Mouse (Mus musculus): ENCODE data around the gene Ube2v1. TPM values are rescaled to one million over a fixed set of nuclear protein-coding genes. Genes with fewer than 3 reads are reported as not detected.
"Not testable (repeated sequence)": the region's sequence is repeated elsewhere in the genome, so short reads cannot be mapped to it uniquely, and the experiment has no call there.

The Ube2v1 gene
- polyA plus RNA-seq, 1 experiment: 141 TPM

- Histone ChIP-seq H3K27ac (replicated peaks; ENCODE audit: low read depth, low read length) (no peak overlapping the region), H3K4me3 (ENCODE audit: insufficient read depth, low read depth, low read length) (no peak overlapping the region), H3K4me1 (ENCODE audit: control insufficient read depth, insufficient read depth, insufficient read length, low read length) (peaks cover 17% of the 10 kb centered on the region)
Observed at GRCm38 (mm10) chr2:167617472-167617871, 14.4 kb downstream of the Ube2v1 start.

- Histone ChIP-seq H3K27ac (replicated peaks; ENCODE audit: low read depth, low read length) (no peak overlapping the region), H3K4me1 (ENCODE audit: control insufficient read depth, insufficient read depth, insufficient read length, low read length) (peaks cover 13% of the 10 kb centered on the region), H3K4me3 (ENCODE audit: insufficient read depth, low read depth, low read length) (no peak overlapping the region)
Observed at GRCm38 (mm10) chr2:167617034-167617433, 14.9 kb downstream of the Ube2v1 start.

- not testable (repeated sequence) for H3K4me3 ChIP-seq (ENCODE audit: insufficient read depth, low read depth, low read length); H3K27ac ChIP-seq (replicated peaks; ENCODE audit: low read depth, low read length); H3K4me1 ChIP-seq (ENCODE audit: control insufficient read depth, insufficient read depth, insufficient read length, low read length)
Observed at GRCm38 (mm10) chr2:167613335-167613734, 18.6 kb downstream of the Ube2v1 start.

GRCm38 (mm10) chr2:167612122-167612521, 19.8 kb downstream of the Ube2v1 start:
- Histone ChIP-seq H3K4me1 (ENCODE audit: control insufficient read depth, insufficient read depth, insufficient read length, low read length) (no peaks in the 10 kb centered on the region), H3K27ac (replicated peaks; ENCODE audit: low read depth, low read length) (no peak overlapping the region), H3K4me3 (ENCODE audit: insufficient read depth, low read depth, low read length) (no peak overlapping the region)

DNA sequence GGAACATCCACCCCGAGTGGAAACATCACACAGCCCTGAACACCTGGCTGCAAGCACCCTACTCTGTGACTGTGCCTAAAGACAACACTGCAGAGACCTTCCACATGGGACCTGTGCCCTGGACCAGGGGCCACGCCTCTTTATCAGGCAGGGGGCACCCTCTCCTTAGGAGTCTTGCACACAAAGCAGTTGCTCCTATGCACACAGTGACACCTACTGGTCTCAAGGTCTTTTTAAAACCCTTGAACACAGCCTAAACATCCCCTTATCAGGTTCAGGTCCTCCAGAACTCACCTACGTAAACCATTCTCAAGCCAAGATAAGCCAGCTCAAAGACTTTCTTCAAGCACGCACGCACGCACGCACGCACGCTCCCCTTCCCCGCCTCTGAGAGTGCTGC, 20.6 kb downstream of the Ube2v1 start:
- Histone ChIP-seq H3K4me3 (ENCODE audit: insufficient read depth, low read depth, low read length) (no peak overlapping the region), H3K4me1 (ENCODE audit: control insufficient read depth, insufficient read depth, insufficient read length, low read length) (no peaks in the 10 kb centered on the region), H3K27ac (replicated peaks; ENCODE audit: low read depth, low read length) (no peak overlapping the region)

GRCm38 (mm10) chr2:167606745-167607123, 25.2 kb downstream of the Ube2v1 start:
- H3K27ac ChIP-seq (replicated peaks; ENCODE audit: low read depth, low read length): no peak overlapping the region
- H3K4me3 ChIP-seq (ENCODE audit: insufficient read depth, low read depth, low read length): no peak overlapping the region
- no peaks in the 10 kb centered on the region for H3K4me1 ChIP-seq (ENCODE audit: control insufficient read depth, insufficient read depth, insufficient read length, low read length)

DNA sequence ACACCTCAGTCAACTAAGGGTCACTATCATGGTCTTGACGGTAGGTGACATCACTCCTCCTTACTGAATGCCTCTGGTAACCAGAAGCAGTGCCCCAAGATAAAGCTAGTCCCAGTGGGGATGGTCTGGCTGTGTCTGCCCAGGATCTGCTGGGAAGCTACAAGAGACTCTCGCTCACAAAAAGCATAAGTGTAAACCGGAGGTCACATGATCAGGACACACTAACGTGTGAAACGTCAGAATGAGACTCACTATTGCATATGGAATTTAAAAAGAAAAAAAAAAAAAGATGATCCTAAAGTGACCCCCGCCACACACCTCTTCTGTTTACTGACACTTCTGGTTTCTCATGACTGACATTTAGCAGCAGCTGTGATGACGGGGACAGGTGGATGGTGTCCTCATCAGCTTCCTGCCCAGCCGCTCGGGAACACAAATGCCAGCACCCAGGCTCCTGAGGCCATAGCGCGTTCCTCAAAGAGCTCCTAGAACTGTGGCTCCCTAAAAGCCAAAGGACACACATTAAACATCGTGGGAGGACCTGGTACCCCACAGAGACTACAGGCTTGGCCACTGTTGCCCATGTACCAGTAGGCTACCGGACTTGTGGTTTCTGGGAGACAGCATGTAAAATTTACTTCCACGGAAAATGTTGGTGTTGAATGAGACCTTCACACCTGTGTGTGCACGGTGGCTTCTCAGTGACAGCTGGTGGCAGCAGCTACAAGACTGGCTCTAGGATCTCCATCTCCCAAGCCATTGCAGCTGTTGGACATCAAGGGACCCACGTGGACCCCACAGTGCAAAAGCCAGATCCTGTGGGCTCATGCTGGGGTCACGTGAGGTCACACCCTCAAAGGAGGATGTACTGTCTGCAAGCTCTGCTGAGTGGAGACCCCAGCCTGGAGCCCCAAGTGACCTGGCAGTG, 25.8 kb downstream of the Ube2v1 start:
- no peaks in the 10 kb centered on the region for H3K4me1 ChIP-seq (ENCODE audit: control insufficient read depth, insufficient read depth, insufficient read length, low read length)
- no peak overlapping the region for H3K27ac ChIP-seq (replicated peaks; ENCODE audit: low read depth, low read length)
- H3K4me3 ChIP-seq (ENCODE audit: insufficient read depth, low read depth, low read length): no peak overlapping the region

DNA sequence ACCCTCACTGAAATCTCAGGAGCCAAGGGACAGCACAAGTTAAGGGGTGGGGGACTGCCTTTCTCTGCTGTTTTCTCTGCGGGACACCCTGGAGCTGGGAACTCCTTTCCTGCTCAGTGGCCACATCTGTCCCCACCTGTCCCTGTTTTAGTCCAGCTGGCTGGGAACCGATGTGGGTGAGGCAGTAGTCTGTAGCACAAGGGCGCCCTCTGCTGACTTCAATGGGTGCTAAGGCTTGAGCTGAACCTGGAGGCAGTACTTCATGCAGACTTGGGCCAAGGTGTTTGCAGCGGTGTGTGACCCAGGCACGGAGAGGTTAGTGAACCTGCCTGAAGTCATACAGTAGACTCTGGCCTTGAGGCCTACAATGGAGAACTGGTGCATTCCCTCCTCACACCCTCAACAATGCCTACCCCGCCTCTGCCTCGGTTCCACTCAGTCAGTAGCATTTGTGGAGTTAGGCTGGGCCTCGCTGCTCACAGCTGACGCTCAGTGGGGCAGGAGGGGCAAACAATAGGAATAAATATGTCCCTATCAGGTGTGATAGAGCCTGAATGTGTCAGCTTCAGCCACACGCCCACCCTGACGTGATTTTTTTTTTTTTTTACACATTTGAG, 26.6 kb downstream of the Ube2v1 start:
- Histone ChIP-seq H3K4me3 (ENCODE audit: insufficient read depth, low read depth, low read length) (no peak overlapping the region), H3K27ac (replicated peaks; ENCODE audit: low read depth, low read length) (no peak overlapping the region), H3K4me1 (ENCODE audit: control insufficient read depth, insufficient read depth, insufficient read length, low read length) (no peaks in the 10 kb centered on the region)

- H3K27ac ChIP-seq (replicated peaks; ENCODE audit: low read depth, low read length): no peak overlapping the region
- no peaks in the 10 kb centered on the region for H3K4me1 ChIP-seq (ENCODE audit: control insufficient read depth, insufficient read depth, insufficient read length, low read length)
- no peak overlapping the region for H3K4me3 ChIP-seq (ENCODE audit: insufficient read depth, low read depth, low read length)
Observed at GRCm38 (mm10) chr2:167602978-167603377, 28.9 kb downstream of the Ube2v1 start.

DNA sequence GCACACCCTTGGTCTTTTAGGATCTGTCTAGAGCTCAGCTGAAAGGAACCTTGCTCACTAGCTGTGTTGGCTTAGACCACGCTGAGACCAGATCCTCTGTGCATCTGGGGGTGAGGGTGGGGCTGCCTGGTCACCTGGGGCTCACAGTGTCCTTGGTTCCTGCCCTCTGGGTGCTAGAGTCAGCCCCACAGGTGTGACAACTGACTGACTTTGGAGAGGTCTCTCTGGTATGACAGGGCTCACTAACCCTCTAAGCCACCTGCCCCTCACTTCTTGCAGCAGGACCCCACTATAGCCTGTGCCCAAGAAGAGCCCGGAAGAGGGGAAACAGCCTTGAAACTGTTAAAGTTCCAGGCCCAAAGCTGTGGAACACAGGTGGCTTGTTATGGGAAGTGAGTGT, 29.5 kb downstream of the Ube2v1 start:
- no peak overlapping the region for H3K4me3 ChIP-seq (ENCODE audit: insufficient read depth, low read depth, low read length)
- no peaks in the 10 kb centered on the region for H3K4me1 ChIP-seq (ENCODE audit: control insufficient read depth, insufficient read depth, insufficient read length, low read length)
- no peak overlapping the region for H3K27ac ChIP-seq (replicated peaks; ENCODE audit: low read depth, low read length)

DNA sequence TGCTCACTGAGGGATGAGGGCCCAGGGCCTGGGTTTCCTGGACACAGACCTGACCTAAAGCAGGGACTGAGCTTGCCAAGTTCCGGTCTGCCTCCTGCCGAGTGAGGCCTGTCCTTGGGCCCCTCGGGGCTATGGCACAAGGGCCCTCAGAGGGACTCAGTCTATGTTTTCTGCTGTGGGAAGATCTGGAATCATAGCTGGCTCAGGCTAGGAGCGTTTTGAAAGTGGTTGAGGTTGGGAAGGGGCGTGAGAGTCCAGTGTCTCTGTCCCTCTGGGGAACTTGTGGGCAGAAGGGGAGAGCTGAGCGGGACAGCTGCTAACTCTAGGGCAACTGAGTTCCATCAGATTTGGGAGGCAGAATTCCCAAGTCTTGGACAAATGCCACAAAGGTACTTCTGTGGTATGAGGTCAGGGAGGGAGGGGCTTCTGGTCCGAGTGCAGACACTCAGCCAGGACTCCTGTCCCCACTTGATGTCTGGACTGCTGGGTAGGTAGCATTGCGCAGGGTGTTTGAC, 31.4 kb downstream of the Ube2v1 start:
- H3K27ac ChIP-seq (replicated peaks; ENCODE audit: low read depth, low read length): no peak overlapping the region
- H3K4me3 ChIP-seq (ENCODE audit: insufficient read depth, low read depth, low read length): no peak overlapping the region
- H3K4me1 ChIP-seq (ENCODE audit: control insufficient read depth, insufficient read depth, insufficient read length, low read length): no peaks in the 10 kb centered on the region

GRCm38 (mm10) chr2:167599917-167600316, 32.0 kb downstream of the Ube2v1 start:
- Histone ChIP-seq H3K27ac (replicated peaks; ENCODE audit: low read depth, low read length) (no peak overlapping the region), H3K4me1 (ENCODE audit: control insufficient read depth, insufficient read depth, insufficient read length, low read length) (peaks cover 3% of the 10 kb centered on the region; the same call in 1 of the 2 replicates), H3K4me3 (ENCODE audit: insufficient read depth, low read depth, low read length) (no peak overlapping the region)

DNA sequence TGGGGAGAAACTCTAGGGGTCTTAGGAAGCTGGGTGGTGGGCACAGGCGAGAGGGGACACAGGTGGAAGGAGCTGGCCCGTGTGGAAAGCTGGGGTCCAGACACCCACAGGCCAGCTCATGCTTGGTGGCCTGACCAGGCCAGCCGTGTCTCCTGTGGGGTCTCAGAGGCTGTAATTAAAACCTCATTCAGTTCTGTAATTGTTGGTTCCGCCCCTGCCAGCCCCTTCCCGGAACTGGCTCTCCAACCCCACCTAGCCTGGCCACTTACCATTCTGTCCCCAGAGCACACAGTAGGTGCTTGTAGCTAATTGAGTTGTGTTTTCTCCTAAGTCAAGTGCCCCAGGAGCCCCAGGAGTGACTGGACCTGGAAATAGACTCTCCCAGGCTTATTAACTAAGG, 32.7 kb downstream of the Ube2v1 start:
- peaks cover 4% of the 10 kb centered on the region; the same call in 1 of the 2 replicates for H3K4me1 ChIP-seq (ENCODE audit: control insufficient read depth, insufficient read depth, insufficient read length, low read length)
- no peak overlapping the region for H3K4me3 ChIP-seq (ENCODE audit: insufficient read depth, low read depth, low read length)
- no peak overlapping the region for H3K27ac ChIP-seq (replicated peaks; ENCODE audit: low read depth, low read length)

DNA sequence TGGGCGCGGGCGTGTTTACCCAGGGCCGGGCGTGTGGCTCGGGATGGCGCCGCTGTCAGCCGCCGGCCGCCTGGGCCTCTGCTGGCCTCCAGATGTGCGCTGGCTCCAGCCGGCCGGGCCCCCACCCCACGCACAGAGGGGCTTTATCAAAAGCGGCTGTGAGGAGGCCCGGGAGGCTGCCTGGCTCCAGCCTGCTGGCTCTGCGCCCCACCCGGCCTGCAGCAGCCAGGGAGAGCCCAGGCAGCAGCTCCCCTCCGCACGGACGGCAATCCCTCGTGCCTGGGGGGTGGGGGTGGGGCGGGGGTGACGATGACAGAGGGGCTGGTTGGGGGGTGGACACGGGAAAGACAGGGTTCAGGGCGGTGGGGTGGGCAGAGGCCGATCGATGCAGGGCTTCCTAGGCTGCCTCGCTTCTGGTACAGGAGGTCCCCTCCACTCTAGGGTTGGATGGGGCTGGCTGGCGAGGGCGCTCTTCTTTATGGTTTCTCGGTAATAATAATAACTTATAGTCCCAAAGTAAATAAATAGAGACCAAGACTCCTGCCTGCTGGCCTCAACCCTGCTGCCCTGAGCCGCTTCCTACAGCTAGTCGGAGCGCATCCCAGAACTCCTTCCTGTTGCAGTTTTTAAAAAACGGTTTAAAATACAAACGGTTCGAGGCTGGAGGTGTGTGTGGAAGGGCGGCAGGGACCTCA, 34.3 kb downstream of the Ube2v1 start:
- H3K27ac ChIP-seq (replicated peaks; ENCODE audit: low read depth, low read length): no peak overlapping the region
- no peak overlapping the region for H3K4me3 ChIP-seq (ENCODE audit: insufficient read depth, low read depth, low read length)
- H3K4me1 ChIP-seq (ENCODE audit: control insufficient read depth, insufficient read depth, insufficient read length, low read length): peaks cover 8% of the 10 kb centered on the region; the same call in 1 of the 2 replicates

Measured in brown adipose tissue, adult 24 weeks (tissue).